Mouse (Mus musculus) MEL (cell line): ENCODE measurements at regions not wholly inside any gene's neighbourhood (a gene's known extent, or its start where the extent isn't known, plus 50 kb on each side); places are given as distances from the start of the nearest gene placed in this dataset.

Source experiments
- CTCF ChIP-seq, 3 experiments: IDR thresholded peaks in 2 of 3; conservative IDR thresholded peaks in 1 of 3; 2 replicates each; pipeline ENCODE4 v1.5.1; 2011 to 2012; ENCODE audit warnings: low read length in 3 of 3, low read depth in 2 of 3, mild to moderate bottlenecking in 2 of 3, improper control_type of control experiment in 1 of 3, inconsistent platforms in 1 of 3, mixed read lengths in 1 of 3, moderate library complexity in 1 of 3; ENCODE audit not compliant: control insufficient read depth in 1 of 3, insufficient read depth in 1 of 3, poor library complexity in 1 of 3, severe bottlenecking in 1 of 3
- EP300 ChIP-seq, 2 experiments: IDR thresholded peaks; 2 replicates each; pipeline ENCODE4 v1.6.1; 2011; ENCODE audit warnings: improper control_type of control experiment in 2 of 2, low read length in 2 of 2, low read depth in 1 of 2, mild to moderate bottlenecking in 1 of 2
- MAX ChIP-seq: IDR thresholded peaks from 2 replicates; pipeline ENCODE4 v1.6.1; 2011; ENCODE audit warnings: low read length, improper control_type of control experiment
- MAZ ChIP-seq: IDR thresholded peaks from 2 replicates; pipeline ENCODE4 v1.6.1; 2012; ENCODE audit warnings: low read depth, mild to moderate bottlenecking, inconsistent platforms, low read length, improper control_type of control experiment
- POLR2A ChIP-seq, 2 experiments: IDR thresholded peaks; 2 replicates each; pipeline ENCODE4 v1.6.1; 2011 to 2012; ENCODE audit warnings: low read length in 2 of 2, mild to moderate bottlenecking in 2 of 2, control low read depth in 1 of 2, improper control_type of control experiment in 1 of 2, low read depth in 1 of 2, moderate library complexity in 1 of 2; ENCODE audit not compliant: control insufficient read depth in 1 of 2, insufficient read depth in 1 of 2, poor library complexity in 1 of 2
- RCOR1 ChIP-seq: IDR thresholded peaks from 2 replicates; pipeline ENCODE4 v1.6.1; 2012; ENCODE audit warnings: low read depth, mild to moderate bottlenecking, inconsistent platforms, low read length, improper control_type of control experiment
- SIN3A ChIP-seq: IDR thresholded peaks from 2 replicates; pipeline ENCODE4 v1.6.1; 2012; ENCODE audit warnings: low read length, improper control_type of control experiment, inconsistent platforms
- ZMIZ1 ChIP-seq: IDR thresholded peaks from 2 replicates; pipeline ENCODE4 v1.6.1; 2012; ENCODE audit warnings: low read depth, mild to moderate bottlenecking, inconsistent platforms, low read length, improper control_type of control experiment, moderate library complexity

DNA sequence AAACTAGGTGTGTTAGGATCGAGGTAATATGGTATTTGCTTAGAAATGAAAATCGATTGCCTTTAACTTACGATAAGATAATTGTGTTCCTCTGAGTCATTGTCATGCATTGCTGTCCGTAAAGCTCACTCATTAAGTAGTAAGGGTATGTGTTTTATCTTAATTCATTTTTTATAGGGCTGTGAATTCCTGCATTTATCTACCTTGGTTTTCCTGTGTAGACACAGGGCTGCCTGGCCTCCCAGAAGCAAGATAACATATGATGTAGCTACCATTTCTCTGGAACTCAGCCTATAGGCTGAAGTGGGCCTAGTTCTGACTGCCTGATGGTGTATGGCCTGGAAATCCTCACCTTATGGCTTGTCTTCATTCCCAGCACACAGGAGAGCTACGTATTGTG is 76.9 kb upstream of the Klf4 start:
- TF ChIP-seq MAZ (no peak), MAX (no peak), RCOR1 (no peak), POLR2A (IDR thresholded peaks at IDR 0.05; ENCODE audit: control insufficient read depth in 1 of 2, insufficient read depth in 1 of 2, low read depth in 1 of 2, low read length in 2 of 2, poor library complexity in 1 of 2) (no peak), EP300 (IDR thresholded peaks at IDR 0.05; ENCODE audit: low read depth in 1 of 2, low read length in 2 of 2) (no peak), CTCF (IDR thresholded peaks at IDR 0.05 in 2 of 3, conservative IDR thresholded peaks at IDR 0.05 in 1 of 3; ENCODE audit: control insufficient read depth in 1 of 3, insufficient read depth in 1 of 3, low read depth in 2 of 3, low read length in 3 of 3, poor library complexity in 1 of 3, severe bottlenecking in 1 of 3) (no peak), ZMIZ1 (no peak), SIN3A (no peak)
